Mouse (Mus musculus): Measurements from ENCODE around the gene Ptger3.

The Ptger3 gene

DNA sequence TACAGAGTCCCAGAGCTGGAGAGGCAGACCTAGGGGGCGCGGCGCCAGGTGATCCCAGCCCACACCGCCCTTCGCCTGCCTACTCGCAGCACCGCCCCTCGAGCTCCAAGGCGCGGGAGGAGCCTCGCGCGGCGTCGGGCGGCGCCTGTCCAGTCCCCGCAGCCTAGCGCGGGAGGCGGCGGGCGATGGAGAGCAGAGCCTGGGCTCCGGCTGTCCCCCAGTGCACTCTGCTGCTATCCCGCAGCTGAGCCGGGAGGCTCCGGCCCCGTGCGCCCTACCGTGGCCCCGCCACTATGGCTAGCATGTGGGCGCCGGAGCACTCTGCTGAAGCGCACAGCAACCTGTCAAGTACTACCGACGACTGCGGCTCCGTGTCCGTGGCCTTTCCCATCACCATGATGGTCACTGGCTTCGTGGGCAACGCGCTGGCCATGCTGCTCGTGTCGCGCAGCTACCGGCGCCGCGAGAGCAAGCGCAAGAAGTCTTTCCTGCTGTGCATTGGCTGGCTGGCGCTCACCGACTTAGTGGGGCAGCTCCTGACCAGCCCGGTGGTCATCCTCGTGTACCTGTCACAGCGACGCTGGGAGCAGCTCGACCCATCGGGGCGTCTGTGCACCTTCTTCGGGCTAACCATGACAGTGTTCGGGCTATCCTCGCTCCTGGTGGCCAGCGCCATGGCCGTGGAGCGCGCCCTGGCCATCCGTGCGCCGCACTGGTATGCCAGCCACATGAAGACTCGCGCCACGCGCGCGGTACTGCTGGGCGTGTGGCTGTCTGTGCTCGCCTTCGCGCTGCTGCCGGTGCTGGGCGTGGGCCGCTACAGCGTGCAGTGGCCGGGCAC lies at the start of gene Ptger3:
Ptger3 (plus strand) TSS at position 168 of the 841 bp plus-strand sequence.
- DNase-seq (ENCODE audit: low spot score): peak; percentile 49

DNA sequence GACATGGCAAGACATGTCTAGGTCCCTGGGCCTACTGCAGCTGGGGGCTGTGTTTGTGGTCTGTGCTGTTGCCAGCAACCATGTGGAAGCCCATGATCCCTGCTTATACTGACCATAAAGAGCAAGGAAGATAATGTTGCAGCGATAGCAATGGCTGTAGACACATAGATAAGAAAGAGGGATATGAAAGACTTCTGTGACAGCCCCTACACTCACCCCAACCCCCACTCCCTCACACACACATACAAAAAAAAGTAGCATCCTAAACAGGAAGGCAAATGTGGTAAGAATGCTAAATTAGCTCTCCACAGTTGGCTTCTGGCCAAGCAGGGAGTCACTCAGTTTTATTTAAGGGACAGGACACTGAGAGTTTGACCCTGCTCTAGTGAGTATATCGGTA lies 48.7 kb upstream of the Ptger3 start:
- DNase-seq (ENCODE audit: low spot score): no peak

DNA sequence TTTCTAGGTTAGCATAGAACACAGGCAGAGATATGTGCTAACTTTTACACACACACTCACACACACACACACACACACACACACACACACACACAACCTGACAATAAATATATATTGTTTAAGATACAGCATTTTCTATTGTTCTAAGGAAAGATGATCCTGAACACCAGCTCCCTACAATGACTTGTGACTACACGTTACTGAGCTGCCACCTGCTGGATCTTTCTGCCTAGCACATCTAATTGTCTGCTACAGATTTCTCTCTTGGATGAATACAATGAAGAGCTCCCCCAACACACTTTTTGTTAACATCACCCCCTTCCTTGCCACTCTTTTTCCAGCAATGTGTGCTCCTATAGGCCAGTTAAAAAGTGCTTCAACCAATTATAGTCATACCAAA lies 46.3 kb upstream of the Ptger3 start:
- peak; percentile 68 for DNase-seq (ENCODE audit: low spot score)

DNA sequence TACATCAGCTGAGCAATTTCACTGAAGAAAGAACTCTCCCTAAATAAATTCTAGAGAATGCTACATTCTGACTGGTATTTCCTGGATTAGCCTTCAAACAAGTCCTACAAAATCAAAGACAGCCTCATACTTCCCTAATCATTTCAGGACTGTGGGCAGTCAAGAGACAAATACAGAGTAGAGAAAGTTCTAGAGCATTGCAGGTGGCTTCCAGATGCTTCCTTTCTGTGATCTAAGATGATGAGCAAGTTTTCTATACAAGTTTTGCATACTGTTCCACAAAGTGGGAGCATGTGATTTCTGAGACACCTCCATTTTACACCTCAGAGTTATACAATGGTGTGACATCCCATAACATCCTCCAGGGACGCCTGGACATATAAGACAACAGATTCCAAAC lies 42.9 kb upstream of the Ptger3 start:
- no peak for DNase-seq (ENCODE audit: low spot score)

DNA sequence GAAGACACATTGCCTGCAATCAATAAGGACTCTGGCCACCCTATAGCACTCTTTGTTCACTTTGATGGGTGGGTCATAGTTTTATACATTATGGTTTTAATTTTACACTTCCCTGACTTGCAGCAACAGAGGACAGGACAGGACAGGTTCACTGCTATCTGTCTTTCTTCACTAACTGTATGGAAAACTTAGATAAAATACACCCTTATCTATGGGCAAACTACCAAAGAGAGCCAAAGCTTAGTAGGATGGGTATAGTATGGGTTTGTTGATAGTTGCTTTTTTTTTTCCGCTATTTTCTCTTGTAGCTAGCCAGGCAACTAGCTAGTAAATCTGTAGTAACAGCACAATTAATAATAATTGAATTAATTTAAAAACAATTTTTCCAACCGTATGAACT lies 35.1 kb upstream of the Ptger3 start:
- DNase-seq (ENCODE audit: low spot score): no peak

DNA sequence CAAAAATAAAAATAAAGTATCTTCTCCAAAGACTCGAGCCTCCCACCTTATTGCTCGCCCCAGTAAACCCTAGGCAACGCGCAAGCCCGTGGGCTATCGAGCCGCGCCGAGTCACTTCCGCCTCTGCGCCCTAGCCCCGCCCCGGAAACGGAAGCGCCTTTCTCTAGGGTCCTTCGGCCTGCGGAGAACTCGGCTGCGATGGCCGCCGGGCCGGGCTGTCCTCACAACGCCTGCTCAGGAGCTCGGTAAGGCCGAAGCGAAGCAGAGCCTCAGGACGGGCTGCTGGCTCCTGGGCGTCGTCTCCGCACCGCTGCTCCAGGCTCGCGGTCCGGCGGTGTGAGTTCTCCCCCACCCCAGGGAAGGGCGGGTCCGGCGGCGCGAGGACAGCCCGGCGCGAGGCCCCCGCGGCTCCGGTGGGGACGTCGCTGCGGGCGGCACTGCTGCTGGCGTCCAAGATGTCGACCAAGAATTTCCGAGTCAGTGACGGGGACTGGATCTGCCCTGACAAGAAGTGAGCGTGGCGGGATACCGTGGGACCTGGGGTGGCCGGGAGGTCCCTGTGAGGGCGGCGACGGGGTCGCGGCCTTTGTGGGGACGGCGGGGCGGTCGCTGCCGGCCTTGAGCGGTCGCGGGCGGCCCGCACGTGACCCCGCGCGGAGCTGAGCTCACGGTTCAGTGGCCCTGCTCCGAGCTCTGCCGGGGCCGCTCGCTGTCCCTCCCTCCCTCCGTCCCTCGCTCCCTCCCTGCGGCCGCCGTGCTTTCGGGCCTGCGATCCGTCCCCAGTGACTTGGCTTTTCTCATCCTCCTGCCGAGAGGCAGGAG lies 32.5 kb upstream of the Ptger3 start, which contains the start of gene Zranb2:
Zranb2 (plus strand) TSS at position 197 of the 822 bp plus-strand sequence.
- DNase-seq (ENCODE audit: low spot score): peak; percentile 97

DNA sequence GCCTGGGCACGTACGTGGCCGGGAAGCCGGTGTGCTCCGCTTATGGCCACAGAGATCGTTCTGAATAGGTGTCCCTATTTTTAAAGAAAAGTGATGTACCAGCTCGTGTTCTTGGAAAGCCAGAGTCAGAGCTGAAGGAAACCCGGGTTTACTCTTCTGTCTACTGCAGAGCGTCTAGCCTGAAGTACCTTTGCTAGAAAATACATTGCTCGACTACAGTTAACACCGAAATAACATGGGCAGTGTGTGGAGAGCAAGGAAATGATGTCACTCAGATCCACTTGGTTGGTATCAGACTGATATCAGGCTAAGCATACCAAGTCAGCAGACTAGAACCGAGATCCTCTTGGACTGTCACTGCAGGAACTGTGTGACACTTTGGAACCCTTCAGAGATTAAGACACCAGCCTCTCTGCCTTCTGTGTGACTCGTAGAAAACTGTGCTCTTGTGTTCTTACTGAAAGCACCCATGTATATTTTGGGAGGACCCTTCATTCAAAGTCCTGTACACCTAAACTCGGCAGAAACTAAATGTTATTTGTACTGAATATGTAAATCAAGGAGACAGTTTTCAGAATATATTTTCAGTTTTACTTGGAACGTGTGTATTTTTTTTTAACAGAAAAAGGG lies 31.8 kb upstream of the Ptger3 start:
- no peak for DNase-seq (ENCODE audit: low spot score)

DNA sequence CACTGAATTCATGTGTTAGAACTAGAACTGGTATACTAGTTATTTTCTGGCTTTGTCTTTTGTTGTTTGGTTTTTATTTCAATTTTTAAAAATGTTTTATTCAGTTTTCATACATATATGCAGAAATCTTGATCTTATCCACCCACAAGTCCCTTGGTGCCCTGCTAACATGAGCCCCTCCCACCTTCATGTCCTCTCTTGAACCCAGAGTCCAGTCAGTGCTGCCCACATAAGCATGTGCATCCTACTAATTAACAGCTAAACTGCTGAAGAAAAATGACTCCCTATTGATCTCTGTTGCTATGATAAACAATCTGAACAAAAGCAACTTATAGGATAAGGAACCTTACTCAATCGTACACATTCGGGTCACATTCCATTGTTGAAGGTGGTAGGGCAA lies 17.4 kb upstream of the Ptger3 start:
- DNase-seq (ENCODE audit: low spot score): no peak

DNA sequence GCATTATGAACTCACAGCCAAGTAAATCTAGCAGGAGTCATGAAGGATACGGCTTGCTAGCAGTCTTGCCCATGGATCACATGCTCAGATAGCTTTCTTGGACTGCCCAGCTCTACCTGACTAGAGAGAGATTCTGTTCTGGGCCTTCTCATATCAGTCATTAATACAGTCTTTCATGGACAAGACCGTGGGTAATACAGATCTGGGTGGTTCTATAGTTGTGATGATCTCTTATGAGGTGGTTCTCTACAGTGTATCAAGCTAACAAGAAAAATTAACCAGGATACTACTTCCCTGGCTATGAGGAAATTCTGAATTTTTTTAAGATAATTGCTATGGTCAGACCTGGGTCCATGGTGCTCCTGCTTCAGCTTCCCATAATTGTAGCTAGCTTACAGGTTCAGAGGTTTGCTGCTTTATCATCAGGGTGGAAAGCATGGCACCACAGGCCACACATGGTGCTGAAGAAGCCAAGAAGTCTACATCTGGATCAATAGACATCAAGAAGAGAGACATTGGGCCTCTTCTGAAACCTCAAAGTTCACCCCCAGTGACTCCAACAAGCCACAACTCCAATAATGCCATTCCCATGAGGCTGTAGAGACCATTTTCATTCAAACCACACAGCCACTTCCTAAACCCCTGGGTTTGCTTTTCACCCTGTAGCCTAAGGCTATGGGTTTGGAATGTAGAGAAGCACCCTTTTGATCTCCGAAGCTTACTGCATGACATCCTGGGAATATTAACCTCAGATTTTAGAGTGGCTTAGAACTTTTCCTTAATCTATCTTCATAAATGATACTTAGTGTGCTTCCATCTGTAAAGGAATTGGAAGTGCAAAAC lies 16.7 kb upstream of the Ptger3 start:
- DNase-seq (ENCODE audit: low spot score): no peak

DNA sequence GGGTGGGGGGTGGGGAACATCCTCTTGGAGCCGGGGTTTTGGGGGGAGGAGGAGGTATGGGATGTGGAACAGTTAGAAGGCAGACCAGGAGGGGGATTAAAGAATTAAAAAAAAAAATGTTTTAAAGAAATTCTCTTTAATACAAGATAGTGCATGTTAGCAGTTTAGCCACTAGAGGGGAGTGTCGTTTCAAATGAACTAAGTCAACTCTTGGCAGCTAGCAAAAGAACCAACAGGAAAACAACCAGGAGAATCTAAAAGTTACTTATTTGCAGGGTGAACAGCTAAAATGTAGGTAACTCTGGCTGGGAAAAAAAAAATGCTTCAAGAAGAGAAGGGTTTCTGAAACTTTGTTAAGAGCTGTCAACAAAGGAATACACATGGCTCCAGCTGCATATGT lies 1.5 kb upstream of the Ptger3 start:
- no peak for DNase-seq (ENCODE audit: low spot score)

DNA sequence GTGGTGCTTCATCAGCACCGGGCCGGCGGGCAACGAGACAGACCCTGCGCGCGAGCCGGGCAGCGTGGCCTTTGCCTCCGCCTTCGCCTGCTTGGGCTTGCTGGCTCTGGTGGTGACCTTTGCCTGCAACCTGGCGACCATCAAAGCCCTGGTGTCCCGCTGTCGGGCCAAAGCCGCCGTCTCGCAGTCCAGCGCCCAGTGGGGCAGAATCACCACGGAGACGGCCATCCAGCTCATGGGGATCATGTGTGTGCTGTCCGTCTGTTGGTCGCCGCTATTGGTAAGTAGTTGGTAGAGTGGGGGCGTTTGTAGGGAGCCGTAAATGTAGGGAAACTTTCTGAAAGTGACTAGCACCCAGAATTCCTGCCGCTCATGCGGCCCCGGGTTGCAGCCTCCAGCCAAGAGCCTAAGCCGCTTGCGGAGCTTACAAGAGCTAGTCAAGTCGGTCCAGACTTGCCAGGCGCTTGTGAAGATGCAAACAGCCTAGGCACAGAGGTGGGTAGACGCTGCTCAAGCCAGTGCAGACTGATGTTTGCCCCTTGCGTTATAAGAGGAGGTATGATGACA lies 957 bp downstream of the Ptger3 start:
- no peak for DNase-seq (ENCODE audit: low spot score)

DNA sequence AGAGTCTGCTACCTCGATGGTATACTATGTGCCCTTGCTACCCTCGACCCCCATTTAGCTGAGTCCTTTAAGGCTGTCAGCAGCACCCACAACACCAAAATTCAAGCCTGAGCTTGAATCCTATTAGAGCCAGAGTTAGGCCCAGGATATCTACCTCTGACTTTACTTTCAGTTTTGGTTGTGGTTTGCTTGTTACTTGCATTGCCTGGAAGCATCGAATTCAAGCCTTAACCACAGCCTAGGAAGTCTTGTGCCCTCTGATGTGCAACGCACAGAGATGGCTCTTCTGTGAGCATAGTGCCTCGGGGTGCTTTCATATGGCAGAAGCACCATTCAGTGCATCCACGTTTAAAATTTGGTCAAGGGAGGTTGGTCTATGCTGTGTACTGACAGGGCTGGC lies 5.3 kb downstream of the Ptger3 start:
- DNase-seq (ENCODE audit: low spot score): no peak

DNA sequence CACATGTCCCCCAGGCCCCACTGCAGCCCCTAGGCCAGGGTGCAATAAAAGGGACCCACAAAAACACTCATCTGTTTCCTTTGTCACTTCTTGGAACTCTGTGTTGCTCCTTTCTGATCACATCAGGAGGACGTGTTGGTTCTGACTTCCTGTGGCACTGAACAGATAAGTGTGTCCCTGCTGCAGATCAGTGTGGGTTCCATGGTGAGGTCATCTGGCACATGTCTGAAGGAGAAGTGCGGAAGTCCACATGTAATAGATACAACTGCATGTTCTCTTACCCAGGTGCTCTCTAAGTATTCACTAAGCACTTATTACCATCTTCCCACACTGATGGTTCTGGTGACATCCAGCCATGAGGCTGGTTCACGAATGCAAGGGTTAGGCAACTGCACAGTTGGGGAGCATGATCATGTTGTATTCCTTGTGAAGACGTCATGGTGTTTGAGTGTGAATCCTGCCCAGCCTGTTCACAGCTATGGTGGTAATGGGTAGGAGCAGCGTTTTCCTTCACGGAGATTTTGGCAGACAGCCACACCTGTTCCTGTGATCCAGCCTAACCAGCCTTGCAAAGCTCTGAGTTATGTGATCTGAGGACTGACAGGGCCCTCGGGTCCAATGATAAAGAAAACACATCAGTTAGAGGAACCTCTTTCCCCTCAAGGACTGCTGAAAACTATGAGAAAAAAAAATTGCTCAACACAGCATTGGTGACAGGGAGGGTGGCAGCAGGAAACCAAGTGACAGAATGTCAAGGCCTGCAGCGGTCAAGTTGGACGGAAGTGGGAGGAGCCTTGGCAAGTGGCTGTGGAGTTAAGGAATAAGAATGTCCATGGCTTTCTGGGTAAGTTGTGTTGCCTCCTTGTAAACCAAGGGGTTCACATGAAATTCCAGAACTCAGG lies 9.0 kb downstream of the Ptger3 start:
- DNase-seq (ENCODE audit: low spot score): no peak

DNA sequence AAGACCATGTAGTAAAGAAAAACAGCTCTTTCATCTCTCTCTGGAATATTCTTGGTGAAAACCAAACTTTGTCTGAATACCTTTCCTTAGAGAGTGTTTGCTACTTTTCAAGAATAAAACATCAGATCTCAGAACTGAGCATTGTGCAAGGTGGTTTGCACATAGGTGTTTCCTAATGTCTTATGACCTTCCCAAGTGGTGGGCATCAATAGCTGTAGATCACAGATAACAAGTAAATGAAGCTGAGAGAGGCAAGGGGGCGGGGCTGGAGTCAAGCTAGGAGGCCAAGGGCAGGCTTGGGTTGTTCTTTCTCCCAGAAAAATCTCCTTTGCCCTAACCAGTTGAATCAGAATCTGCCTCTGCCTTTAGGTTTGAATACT lies 9.6 kb downstream of the Ptger3 start:
- no peak for DNase-seq (ENCODE audit: low spot score)

DNA sequence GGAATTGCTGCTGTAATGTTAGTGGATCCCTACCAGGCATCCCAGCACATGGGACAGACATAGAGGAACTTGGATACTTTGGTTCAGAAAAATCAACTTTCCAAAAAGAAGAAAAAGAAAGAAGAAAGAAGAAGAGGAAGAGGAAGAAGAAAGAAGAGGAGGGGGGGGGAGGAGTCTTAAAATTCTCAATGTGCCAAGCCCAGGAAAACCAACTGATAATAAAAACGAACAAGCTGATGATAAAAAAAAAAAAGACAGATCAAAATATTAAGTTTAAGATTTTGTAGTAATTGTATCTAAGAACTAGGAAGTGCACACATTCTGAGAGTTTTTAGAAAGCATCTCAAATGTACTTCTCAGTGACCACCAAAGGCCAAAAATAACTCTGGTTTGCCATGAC lies 10.2 kb downstream of the Ptger3 start:
- no peak for DNase-seq (ENCODE audit: low spot score)

DNA sequence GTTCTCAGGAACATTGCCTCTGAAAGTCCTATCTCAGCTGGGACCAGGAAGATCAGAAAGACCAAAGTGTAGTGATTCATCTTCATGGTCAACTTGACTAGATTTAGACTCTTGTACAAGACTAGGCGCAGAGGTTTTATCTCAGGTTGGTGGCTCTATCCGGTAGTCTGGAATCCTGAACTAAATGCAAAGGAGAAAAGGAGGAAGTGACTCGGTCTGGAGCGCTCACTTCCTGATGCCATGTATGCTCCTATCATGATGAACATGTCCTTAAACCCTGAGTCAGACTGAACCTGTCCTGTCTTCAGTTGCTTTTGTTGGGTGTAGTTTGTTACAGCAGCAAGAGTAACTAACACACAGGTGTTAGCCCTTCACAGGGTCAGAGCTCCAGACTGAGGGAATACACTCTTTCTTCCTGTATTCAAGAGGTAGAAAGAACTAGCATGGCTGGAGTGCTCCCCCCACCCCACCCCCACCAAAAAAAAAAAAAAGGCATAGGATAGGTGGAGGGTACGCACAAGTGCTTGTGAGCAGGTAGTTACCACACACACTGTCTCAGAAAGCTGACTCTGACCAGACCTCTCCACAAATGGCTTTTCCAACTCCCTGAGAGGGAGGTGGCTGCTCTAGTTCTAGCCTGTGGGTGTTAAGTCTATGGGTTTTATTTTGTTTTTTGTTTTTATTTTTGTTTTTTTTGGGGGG lies 11.9 kb downstream of the Ptger3 start:
- DNase-seq (ENCODE audit: low spot score): no peak

DNA sequence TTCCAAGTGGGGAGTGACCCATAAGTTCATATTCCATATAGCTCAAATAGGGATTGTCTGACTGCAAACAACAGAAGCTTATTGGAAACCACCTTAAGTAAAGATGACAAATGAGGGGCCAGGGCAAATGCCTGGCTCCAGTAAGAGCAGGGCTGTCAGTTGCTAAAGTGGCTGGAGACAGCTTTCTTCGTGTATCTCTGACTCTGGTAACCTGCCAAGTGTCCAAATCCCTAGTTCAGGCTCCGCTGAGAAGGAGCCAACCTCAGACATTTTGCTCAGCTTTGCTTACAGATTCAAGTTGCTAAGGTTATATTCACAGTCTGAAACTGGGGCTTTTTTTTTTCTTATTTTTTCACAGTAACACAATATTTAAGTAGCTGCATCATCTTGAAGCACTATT lies 12.7 kb downstream of the Ptger3 start:
- no peak for DNase-seq (ENCODE audit: low spot score)

DNA sequence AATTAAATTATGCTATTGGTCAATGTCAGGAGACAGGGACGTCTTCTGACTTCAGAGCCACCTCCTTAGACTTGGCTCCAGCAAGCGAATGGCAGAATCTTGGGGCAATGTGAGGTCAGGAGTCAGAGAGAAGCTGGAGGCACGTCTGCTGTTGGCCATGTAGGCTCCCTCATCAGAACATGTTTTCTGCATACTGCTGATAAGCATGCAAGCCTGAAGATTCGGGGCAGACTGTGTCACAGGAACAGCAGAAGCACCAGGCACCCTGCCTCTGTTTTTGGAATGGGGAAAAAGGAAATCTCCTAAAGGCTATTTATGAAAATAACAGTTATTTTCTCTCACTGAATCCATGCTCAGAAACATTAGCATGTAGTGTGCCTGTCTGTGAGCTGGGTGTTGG lies 13.6 kb downstream of the Ptger3 start:
- no peak for DNase-seq (ENCODE audit: low spot score)

DNA sequence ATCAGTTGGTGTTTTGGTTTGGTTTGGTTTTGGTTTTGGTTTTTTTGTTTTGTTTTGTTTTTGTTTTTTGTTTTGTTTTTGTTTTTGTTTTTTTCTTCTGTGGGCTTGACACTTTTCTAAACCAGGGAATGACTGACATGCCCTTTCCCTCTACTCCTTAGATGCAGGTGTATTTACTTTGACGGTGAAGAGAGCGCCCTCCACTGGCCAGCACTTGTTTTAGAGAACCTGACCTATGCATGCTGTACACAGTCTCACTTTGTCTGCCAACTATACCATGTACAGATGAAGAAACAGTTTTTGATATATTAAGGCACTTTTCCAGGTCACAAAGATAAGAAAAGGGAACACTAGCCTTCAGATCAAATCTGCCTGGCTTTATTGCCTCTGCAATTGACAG lies 15.1 kb downstream of the Ptger3 start:
- DNase-seq (ENCODE audit: low spot score): no peak
